Mouse (Mus musculus): ENCODE results near the gene 9430007A20Rik. TPM values are rescaled to one million over a fixed set of nuclear protein-coding genes. Genes with fewer than 3 reads are reported as not detected.

Gene 9430007A20Rik
- polyA plus RNA-seq, 1 experiment from 2014 or later: not detected

DNA sequence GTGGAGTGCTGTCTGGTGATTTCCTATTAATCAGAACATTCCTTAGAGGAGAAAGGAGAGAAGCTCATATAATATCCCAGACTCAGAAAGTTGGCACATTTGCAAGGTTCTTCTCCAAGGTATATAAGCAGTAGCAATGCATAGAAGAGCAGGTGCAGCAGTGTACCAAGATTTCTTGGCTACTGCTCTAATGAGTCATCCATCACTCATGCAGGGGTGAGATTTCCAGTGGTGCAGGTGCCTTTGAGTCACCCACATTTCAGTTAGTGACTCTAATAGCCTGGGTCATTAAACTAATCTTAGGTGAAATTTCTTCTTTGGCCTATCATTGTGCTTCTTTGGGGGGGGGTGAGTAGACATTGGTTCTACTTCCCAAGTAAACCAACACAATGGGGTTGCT is 48.1 kb downstream of the 9430007A20Rik start:
- no peak for ATAC-seq
- Histone ChIP-seq H3K4me1 (ENCODE audit: control insufficient read depth, insufficient read depth, low read length) (no peaks in the 10 kb centered on the region), H3K4me2 (ENCODE audit: low read length) (no peak overlapping the region)

More for the DNA sequence above, 48.1 kb downstream of the 9430007A20Rik start:
- Histone ChIP-seq H3K36me3 (ENCODE audit: control insufficient read depth, insufficient read depth, low read length) (no peaks in the 10 kb centered on the region), H3K9ac (ENCODE audit: low read length) (no peak overlapping the region), H3K4me3 (ENCODE audit: low read depth, low read length) (no peak overlapping the region), H3K27ac (ENCODE audit: low read depth, low read length) (no peak overlapping the region), H3K27me3 (replicated peaks; ENCODE audit: control insufficient read depth, insufficient read depth, low read length) (no peaks in the 10 kb centered on the region), H3K9me3 (replicated peaks; ENCODE audit: control insufficient read depth, low read length) (peaks cover 13% of the 10 kb centered on the region; the same call in 1 of the 2 replicates)
- DNase-seq (ENCODE audit: low spot score): no peak

Other genes with a start within 250 kb of the 9430007A20Rik start
- gene Pramel5, start 239.3 kb upstream of the 9430007A20Rik start, polyA plus RNA-seq (2014; fragmentation: Nextera tagmentation; extraction: Ambion mirVana): not detected in 2 replicates
- not detected in 2 replicates for gene Gm13128, start 189.6 kb upstream of the 9430007A20Rik start, polyA plus RNA-seq (2014; fragmentation: Nextera tagmentation; extraction: Ambion mirVana)
- not detected in 2 replicates for gene Gm13119, start 161.9 kb upstream of the 9430007A20Rik start, polyA plus RNA-seq (2014; fragmentation: Nextera tagmentation; extraction: Ambion mirVana)
- not detected in 2 replicates for gene Pramef20, start 141.9 kb upstream of the 9430007A20Rik start, polyA plus RNA-seq (2014; fragmentation: Nextera tagmentation; extraction: Ambion mirVana)
- not detected in 2 replicates for gene Pramef12, start 111.4 kb upstream of the 9430007A20Rik start, polyA plus RNA-seq (2014; fragmentation: Nextera tagmentation; extraction: Ambion mirVana)
- gene 1700012P22Rik, start 81.0 kb upstream of the 9430007A20Rik start, polyA plus RNA-seq (2014; fragmentation: Nextera tagmentation; extraction: Ambion mirVana): not detected in 2 replicates
- not detected in 2 replicates for gene Gm9944, start 66.5 kb upstream of the 9430007A20Rik start, polyA plus RNA-seq (2014; fragmentation: Nextera tagmentation; extraction: Ambion mirVana)
- gene Aadacl3, start 56.1 kb upstream of the 9430007A20Rik start, polyA plus RNA-seq (2014; fragmentation: Nextera tagmentation; extraction: Ambion mirVana): not detected in 2 replicates
- gene Gm13124, start 45.3 kb downstream of the 9430007A20Rik start, polyA plus RNA-seq (2014; fragmentation: Nextera tagmentation; extraction: Ambion mirVana): not detected in 2 replicates
- not detected in 2 replicates for gene Aadacl4, start 93.9 kb downstream of the 9430007A20Rik start, polyA plus RNA-seq (2014; fragmentation: Nextera tagmentation; extraction: Ambion mirVana)
- not detected in 2 replicates for gene Gm436, start 166.5 kb downstream of the 9430007A20Rik start, polyA plus RNA-seq (2014; fragmentation: Nextera tagmentation; extraction: Ambion mirVana)
- not detected in 2 replicates for gene Gm13178, start 201.6 kb downstream of the 9430007A20Rik start, polyA plus RNA-seq (2014; fragmentation: Nextera tagmentation; extraction: Ambion mirVana)